Mouse (Mus musculus): ENCODE data around the gene Slc7a4.

DNA sequence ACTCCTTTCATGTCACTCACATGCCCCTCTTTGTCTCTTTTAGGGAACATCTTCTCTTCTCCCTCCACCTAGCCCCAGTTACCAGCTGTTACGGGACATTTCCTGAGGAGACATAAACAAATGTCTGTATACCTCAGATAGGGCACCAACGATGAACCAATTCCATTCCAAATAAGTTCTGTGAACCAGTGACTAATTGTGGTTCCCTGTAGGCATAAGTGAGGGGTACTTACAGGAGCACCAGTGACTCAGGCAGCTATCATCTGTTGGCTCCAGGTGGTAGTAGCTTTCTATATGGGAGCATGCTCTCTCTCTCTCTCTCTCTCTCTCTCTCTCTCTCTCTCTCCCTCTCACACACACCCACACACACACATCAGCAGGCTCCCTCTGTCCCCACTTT, 18.8 kb downstream of the Slc7a4 start:
- TF ChIP-seq CTCF (IDR thresholded peaks at IDR 0.05) = no peak
- TF ChIP-seq EP300 (IDR thresholded peaks at IDR 0.05; ENCODE audit: insufficient read depth, low read depth, low read length) = no peak
